ENCODE assay signal across 10 mouse cellular contexts in genomic region chr8:123415967-123416943, GRCm38 (mm10). TPM values are rescaled to one million over a fixed set of nuclear protein-coding genes. Genes with fewer than 3 reads are reported as not detected.
DNase-seq lines count a peak whose midpoint lies in the region; ATAC-seq and TF ChIP-seq lines count a peak whose summit lies in the region.
"Had no signal": no experiment of that assay in that cellular context is flagged by ENCODE, and none has a peak within 500 bp of the region (broad histone marks: within the 10 kb centered on the region; RNA-seq: fewer than 3 reads in every experiment).

No protein-coding gene starts in this region.

- H3K4me1 ChIP-seq in heart, embryonic 10.5 days = peaks cover 16% of the 10 kb centered on the region
- peaks cover 0 to 13% of the 10 kb centered on the region in 2 experiments; a peak in 1 of 4 replicates for H3K4me1 ChIP-seq in ES-E14 (ENCODE audit: control insufficient read depth in 2 of 2, insufficient read depth in 2 of 2, low read length in 2 of 2, poor library complexity in 1 of 2)
- H3K4me1 ChIP-seq in hindbrain, embryonic 15.5 days (replicated peaks) = peaks cover 30% of the 10 kb centered on the region
- H3K4me1 ChIP-seq in midbrain, postnatal 0 days (ENCODE audit: insufficient read depth, low read length) = 0 out of 2 replicates have a peak, but pooled peaks cover 7% of the 10 kb centered on the region

- in situ Hi-C loops in ES-E14 (cut with MboI; ENCODE audit: low sequenced_read_pairs in 2 of 2, unreplicated experiment in 2 of 2) = no loop called here

- peak; percentile 75 for TF ChIP-seq CTCF in midbrain, postnatal 0 days (IDR thresholded peaks at IDR 0.05)

- DNase-seq in heart, embryonic 10.5 days (ENCODE audit: low spot score) = peak; percentile 92
- DNase-seq in heart, postnatal 14 days = no peak
- peak; percentile 27 for DNase-seq in ES-E14 (ENCODE audit: low read depth, low spot score)
- DNase-seq in midbrain, postnatal 0 days (ENCODE audit: low spot score) = peak; percentile 70
- no peak for DNase-seq in left cerebral cortex, postnatal 14 days (ENCODE audit: low spot score in 2 of 2)
- DNase-seq in frontal cortex, postnatal 36 days (ENCODE audit: low spot score in 2 of 2) = no peak
- DNase-seq: heart, postnatal 10 days had no signal

- no peak overlapping the region for H3K9ac ChIP-seq in ES-E14 (ENCODE audit: insufficient read depth, low read depth, low read length, poor library complexity, severe bottlenecking)
- H3K9ac ChIP-seq in hindbrain, embryonic 15.5 days = no peak overlapping the region
- H3K9ac ChIP-seq in midbrain, postnatal 0 days (replicated peaks; ENCODE audit: low read length, poor library complexity, severe bottlenecking) = no peak overlapping the region; the same call in 1 of the 2 replicates
- H3K9ac ChIP-seq: lung, embryonic 15.5 days had no signal

- H3K9me3 ChIP-seq in heart, embryonic 10.5 days = no peaks in the 10 kb centered on the region
- no peaks in the 10 kb centered on the region for H3K9me3 ChIP-seq in ES-E14 (ENCODE audit: control insufficient read depth, insufficient read depth, low read depth, low read length)
- H3K9me3 ChIP-seq in hindbrain, embryonic 15.5 days = no peaks in the 10 kb centered on the region
- no peaks in the 10 kb centered on the region for H3K9me3 ChIP-seq in midbrain, postnatal 0 days (ENCODE audit: low read length)
- H3K9me3 ChIP-seq: lung, embryonic 15.5 days had no signal

- H3K27me3 ChIP-seq in heart, embryonic 10.5 days (ENCODE audit: insufficient read depth, poor library complexity, severe bottlenecking) = peaks cover 43% of the 10 kb centered on the region
- no peaks in the 10 kb centered on the region for H3K27me3 ChIP-seq in hindbrain, embryonic 15.5 days
- H3K27me3 ChIP-seq in midbrain, postnatal 0 days (ENCODE audit: insufficient read depth, low read length) = no peaks in the 10 kb centered on the region

- H3K27ac ChIP-seq in heart, embryonic 10.5 days = peak overlapping the region; percentile 53; the same call in 1 of the 2 replicates
- H3K27ac ChIP-seq in ES-E14 (ENCODE audit: insufficient read depth, low read depth, low read length, poor library complexity, severe bottlenecking) = no peak overlapping the region
- no peak overlapping the region for H3K27ac ChIP-seq in hindbrain, embryonic 15.5 days (replicated peaks)
- H3K27ac ChIP-seq in midbrain, postnatal 0 days (ENCODE audit: low read depth, low read length) = no peak overlapping the region
- H3K27ac ChIP-seq: lung, embryonic 15.5 days had no signal

- WGBS in heart, embryonic 10.5 days = 51% methylated on average over 8 of the region's 8 CpGs
- 79% methylated on average over 8 of the region's 8 CpGs for WGBS in hindbrain, embryonic 15.5 days
- 83% methylated on average over 7 of the region's 8 CpGs for WGBS in midbrain, postnatal 0 days

- ATAC-seq in hindbrain, embryonic 15.5 days (ENCODE audit: low FRiP score, low read depth) = no peak
- ATAC-seq in midbrain, postnatal 0 days (ENCODE audit: low FRiP score) = no peak
- ATAC-seq in erythroblast, adult 5-6 weeks (replicated peaks; ENCODE audit: low FRiP score, poor library complexity, severe bottlenecking) = no peak

- H3K4me2 ChIP-seq in hindbrain, embryonic 15.5 days = peak overlapping the region; percentile 88
- H3K4me2 ChIP-seq in midbrain, postnatal 0 days (ENCODE audit: low read depth, low read length, poor library complexity, severe bottlenecking) = peak overlapping the region; percentile 89
- H3K4me2 ChIP-seq: lung, embryonic 15.5 days had no signal

- no peak overlapping the region for H3K4me3 ChIP-seq in heart, embryonic 10.5 days
- H3K4me3 ChIP-seq in ES-E14 (ENCODE audit: insufficient read depth in 1 of 2, low read depth in 1 of 2, low read length in 2 of 2, poor library complexity in 1 of 2, severe bottlenecking in 1 of 2) = no peak overlapping the region
- peak overlapping the region; percentile 53 for H3K4me3 ChIP-seq in hindbrain, embryonic 15.5 days
- peak overlapping the region; percentile 12; the same call in 1 of the 2 replicates for H3K4me3 ChIP-seq in midbrain, postnatal 0 days (ENCODE audit: low read depth, low read length)
- H3K4me3 ChIP-seq: lung, embryonic 15.5 days had no signal

- intact Hi-C loops in heart, postnatal 14 days (cut with DNase I) = no loop called here
- intact Hi-C loops in left cerebral cortex, postnatal 14 days (cut with DNase I) = no loop called here

- no peaks in the 10 kb centered on the region for H3K36me3 ChIP-seq in heart, embryonic 10.5 days
- H3K36me3 ChIP-seq in ES-E14 (ENCODE audit: control insufficient read depth, insufficient read depth, low read length, poor library complexity, severe bottlenecking) = peaks cover 14% of the 10 kb centered on the region
- H3K36me3 ChIP-seq in hindbrain, embryonic 15.5 days = peaks cover 35% of the 10 kb centered on the region
- peaks cover 21% of the 10 kb centered on the region for H3K36me3 ChIP-seq in midbrain, postnatal 0 days (ENCODE audit: insufficient read depth, low read length)
- H3K36me3 ChIP-seq: lung, embryonic 15.5 days had no signal

TF ChIP-seq in ES-E14, 5 proteins besides CTCF, POLR2A, EP300 and RAD21:
- TF ChIP-seq ZC3H11A (IDR thresholded peaks at IDR 0.05; ENCODE audit: borderline replicate concordance, low read depth, low read length) = no peak
- TF ChIP-seq HCFC1 (IDR thresholded peaks at IDR 0.05; ENCODE audit: borderline replicate concordance, insufficient read depth, low read length) = no peak
- peak; percentile 82 for TF ChIP-seq ZNF384 (IDR thresholded peaks at IDR 0.05; ENCODE audit: low read depth, low read length)

RNA-seq across cellular contexts. Expression of gene Tubb3, which starts 5.0 kb away (rescaled TPM):
- polyA plus RNA-seq in heart, embryonic 10.5 days (2016; fragmentation: Nextera tagmentation; extraction: Ambion mirVana) = 10.5 and 15.8 TPM in 2 replicates
- total RNA-seq in heart, postnatal 14 days (2021) = under 1 TPM; 0.61 to 0.67 TPM
- total RNA-seq in ES-E14 (2012; rRNA removed) = 69.1 and 117 TPM in 2 replicates
- 1,757 and 1,788 TPM in 2 replicates for polyA plus RNA-seq in hindbrain, embryonic 15.5 days (2015; fragmentation: Nextera tagmentation; extraction: Ambion mirVana)
- 3,827 and 3,963 TPM in 2 replicates for total RNA-seq in midbrain, postnatal 0 days (2014; rRNA removed)
- polyA plus RNA-seq in midbrain, postnatal 0 days (2015; fragmentation: Nextera tagmentation; extraction: Ambion mirVana) = 1,921 and 2,058 TPM in 2 replicates
- 100 to 1,000 TPM; 691 to 709 TPM for total RNA-seq in left cerebral cortex, postnatal 14 days (2021)
- 3.8 TPM in 1 of 2 replicates, not detected in the other for total RNA-seq in erythroblast, adult 5-6 weeks (2015; ENCODE audit: low replicate concordance)
- total RNA-seq in erythroblast, adult 5-6 weeks (2017; ENCODE audit: low replicate concordance) = not detected in 2 replicates

RNA-seq across cellular contexts. Expression of gene Def8, which starts 7.1 kb away (rescaled TPM):
- 36.4 and 38.6 TPM in 2 replicates for polyA plus RNA-seq in heart, embryonic 10.5 days (2016; fragmentation: Nextera tagmentation; extraction: Ambion mirVana)
- total RNA-seq in heart, postnatal 14 days (2021) = 10 to 100 TPM; 45.8 to 50.8 TPM
- total RNA-seq in ES-E14 (2012; rRNA removed) = 34.3 and 42.5 TPM in 2 replicates
- polyA plus RNA-seq in hindbrain, embryonic 15.5 days (2015; fragmentation: Nextera tagmentation; extraction: Ambion mirVana) = 48.6 and 51.6 TPM in 2 replicates
- total RNA-seq in midbrain, postnatal 0 days (2014; rRNA removed) = 47.6 and 49.4 TPM in 2 replicates
- polyA plus RNA-seq in midbrain, postnatal 0 days (2015; fragmentation: Nextera tagmentation; extraction: Ambion mirVana) = 36.4 and 39.4 TPM in 2 replicates
- total RNA-seq in left cerebral cortex, postnatal 14 days (2021) = 10 to 100 TPM; 76.1 to 76.7 TPM
- total RNA-seq in erythroblast, adult 5-6 weeks (2015; ENCODE audit: low replicate concordance) = 11.3 and 15.8 TPM in 2 replicates
- total RNA-seq in erythroblast, adult 5-6 weeks (2017; ENCODE audit: low replicate concordance) = 12.8 and 16.5 TPM in 2 replicates

RNA-seq across cellular contexts. Expression of gene Mc1r, which starts 9.3 kb away (rescaled TPM):
- polyA plus RNA-seq in heart, embryonic 10.5 days (2016; fragmentation: Nextera tagmentation; extraction: Ambion mirVana) = not detected in 2 replicates
- total RNA-seq in heart, postnatal 14 days (2021) = not detected
- total RNA-seq in ES-E14 (2012; rRNA removed) = 0.27 and 0.42 TPM in 2 replicates
- polyA plus RNA-seq in hindbrain, embryonic 15.5 days (2015; fragmentation: Nextera tagmentation; extraction: Ambion mirVana) = 0.06 and 0.16 TPM in 2 replicates
- 0.22 TPM in 1 of 2 replicates, not detected in the other for total RNA-seq in midbrain, postnatal 0 days (2014; rRNA removed)
- polyA plus RNA-seq in midbrain, postnatal 0 days (2015; fragmentation: Nextera tagmentation; extraction: Ambion mirVana) = 0.09 TPM in 1 of 2 replicates, not detected in the other
- under 1 TPM in 1 of 2 experiments, not detected in 1; 0.09 TPM for total RNA-seq in left cerebral cortex, postnatal 14 days (2021)
- total RNA-seq in erythroblast, adult 5-6 weeks (2015; ENCODE audit: low replicate concordance) = not detected in 2 replicates
- total RNA-seq in erythroblast, adult 5-6 weeks (2017; ENCODE audit: low replicate concordance) = not detected in 2 replicates
- total RNA-seq: heart, postnatal 10 days had no signal
- polyA plus RNA-seq: lung, embryonic 15.5 days had no signal

RNA-seq across cellular contexts. Expression of gene Tcf25, which starts 42.7 kb away (rescaled TPM):
- 153 and 172 TPM in 2 replicates for polyA plus RNA-seq in heart, embryonic 10.5 days (2016; fragmentation: Nextera tagmentation; extraction: Ambion mirVana)
- 100 to 1,000 TPM; 136 to 149 TPM for total RNA-seq in heart, postnatal 14 days (2021)
- 87.2 and 114 TPM in 2 replicates for total RNA-seq in ES-E14 (2012; rRNA removed)
- polyA plus RNA-seq in hindbrain, embryonic 15.5 days (2015; fragmentation: Nextera tagmentation; extraction: Ambion mirVana) = 332 and 377 TPM in 2 replicates
- total RNA-seq in midbrain, postnatal 0 days (2014; rRNA removed) = 538 and 541 TPM in 2 replicates
- 413 and 416 TPM in 2 replicates for polyA plus RNA-seq in midbrain, postnatal 0 days (2015; fragmentation: Nextera tagmentation; extraction: Ambion mirVana)
- 100 to 1,000 TPM; 541 to 593 TPM for total RNA-seq in left cerebral cortex, postnatal 14 days (2021)
- total RNA-seq in erythroblast, adult 5-6 weeks (2015; ENCODE audit: low replicate concordance) = 25.3 and 45.0 TPM in 2 replicates
- total RNA-seq in erythroblast, adult 5-6 weeks (2017; ENCODE audit: low replicate concordance) = 19.5 and 29.4 TPM in 2 replicates

Comparison
In these comparisons a context has a peak if more than half of its experiments do, and no peak if none do; other contexts are left out.
1. DNase-seq: peak in heart, embryonic 10.5 days (single experiment), ES-E14 (single experiment) and midbrain, postnatal 0 days (single experiment); none in heart, postnatal 14 days (0 of 2), left cerebral cortex, postnatal 14 days (0 of 2) and frontal cortex, postnatal 36 days (0 of 2).
2. H3K4me3 ChIP-seq: peak in hindbrain, embryonic 15.5 days (single experiment) and midbrain, postnatal 0 days (single experiment); none in heart, embryonic 10.5 days (single experiment) and ES-E14 (0 of 2).
3. RNA of gene Tubb3, which starts 5.0 kb away (total RNA-seq): 3,827 to 3,963 TPM in midbrain, postnatal 0 days, 691 to 709 TPM in left cerebral cortex, postnatal 14 days and 69.1 to 117 TPM in ES-E14; 3.8 TPM in erythroblast, adult 5-6 weeks and 0.61 to 0.67 TPM in heart, postnatal 14 days; every median in the first group is over 10 times any median in the second.